Mouse (Mus musculus) thymus, postnatal 25 days (tissue): ENCODE measurements at regions not wholly inside any gene's neighbourhood (a gene's known extent, or its start where the extent isn't known, plus 50 kb on each side); places are given as distances from the start of the nearest gene placed in this dataset.
"Not testable (repeated sequence)": the region's sequence is repeated elsewhere in the genome, so short reads cannot be mapped to it uniquely, and the experiment has no call there.

ENCODE experiments used
- DNase-seq: peaks from one replicate; pipeline ENCODE4 v3.0.0; 2022

DNA sequence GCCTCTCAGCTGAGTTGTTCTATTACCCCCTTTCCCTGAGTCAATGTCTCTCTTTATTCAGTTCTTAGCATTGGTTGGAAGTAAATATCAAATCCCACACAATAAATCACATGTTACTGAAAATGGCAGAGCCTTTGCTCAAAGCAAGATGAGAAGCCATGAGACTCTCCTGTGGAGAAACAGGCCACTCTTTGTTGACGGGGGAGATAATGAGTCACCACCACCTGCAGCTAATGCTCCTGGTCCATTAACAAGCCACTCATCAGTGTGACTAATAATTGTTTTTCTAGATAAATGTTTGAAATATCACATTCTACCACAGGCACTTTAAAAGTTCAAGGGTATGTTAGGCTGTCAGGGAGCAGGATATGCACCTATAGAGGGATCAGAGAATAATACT, 61.0 kb upstream of the Galnt18 start:
- DNase-seq: no peak

GRCm38 (mm10) chr7:111838162-111838561, 58.4 kb upstream of the Galnt18 start:
- DNase-seq: no peak

DNA sequence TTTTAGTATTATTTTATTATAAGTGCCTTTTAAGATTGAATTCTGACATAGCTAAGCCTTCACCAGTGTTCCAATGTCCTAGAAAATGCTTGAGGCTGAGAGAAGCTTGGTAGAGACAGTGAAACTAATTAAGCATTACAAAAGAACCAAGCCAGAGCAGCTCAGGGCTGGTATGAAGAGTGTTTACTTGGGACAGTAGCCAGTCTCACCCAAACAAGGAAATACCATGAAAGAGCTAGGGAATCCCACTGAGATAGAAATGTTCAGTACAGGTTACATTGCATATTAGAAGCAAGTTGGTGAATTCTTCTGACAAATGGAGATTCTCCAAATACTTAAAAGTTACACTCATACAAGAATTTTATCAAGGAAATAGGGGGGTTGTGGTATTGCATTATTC, 54.6 kb upstream of the Galnt18 start:
- not testable (repeated sequence) for DNase-seq

DNA sequence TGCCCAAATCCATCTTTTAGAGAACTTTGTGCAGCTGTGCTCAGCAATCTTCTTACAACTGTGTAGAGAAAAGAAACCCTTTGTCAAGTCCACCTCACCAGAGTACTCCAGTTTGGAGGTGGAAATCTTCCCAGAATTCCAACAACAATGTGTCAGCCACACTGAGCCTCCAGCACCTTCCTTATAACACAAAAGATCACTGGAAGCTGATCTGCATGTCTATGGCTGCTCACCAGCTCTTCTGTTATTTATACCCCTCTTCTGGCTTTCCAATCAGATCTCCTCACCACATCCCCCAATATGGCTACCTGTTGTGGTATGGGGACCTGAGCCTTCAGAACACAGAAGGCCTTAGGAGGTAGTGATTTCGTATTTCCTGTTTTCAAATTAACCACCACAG, 50.2 kb upstream of the Galnt18 start:
- DNase-seq: no peak
